Mouse (Mus musculus): ENCODE measurements at regions not wholly inside any gene's neighbourhood (a gene's known extent, or its start where the extent isn't known, plus 50 kb on each side); places are given as distances from the start of the nearest gene placed in this dataset.

GRCm38 (mm10) chr1:41140542-41140941 lies 335.1 kb downstream of the Tmem182 start:
- no peaks in the 10 kb centered on the region for H3K27me3 ChIP-seq (ENCODE audit: control insufficient read depth, insufficient read depth, low read length)
- TF ChIP-seq CTCF (IDR thresholded peaks at IDR 0.05; ENCODE audit: low read depth) = no peak
- TF ChIP-seq EP300 (IDR thresholded peaks at IDR 0.05; ENCODE audit: low read depth) = no peak
- no peak overlapping the region for H3K4me2 ChIP-seq (ENCODE audit: low read depth, low read length)
- WGBS = 70% methylated on average over 1 of the region's 1 CpGs
- ATAC-seq (ENCODE audit: insufficient read depth, low read depth) = no peak
- no peaks in the 10 kb centered on the region for H3K36me3 ChIP-seq (replicated peaks; ENCODE audit: control insufficient read depth, insufficient read depth, low read length)
- DNase-seq (ENCODE audit: low spot score) = no peak
- no peak overlapping the region for H3K27ac ChIP-seq (ENCODE audit: low read depth)
- no peak overlapping the region for H3K4me3 ChIP-seq (ENCODE audit: low read depth, low read length)
- H3K9ac ChIP-seq (replicated peaks; ENCODE audit: low read depth, low read length) = no peak overlapping the region
- no peaks in the 10 kb centered on the region for H3K4me1 ChIP-seq (ENCODE audit: control insufficient read depth, insufficient read depth)
- H3K9me3 ChIP-seq (replicated peaks; ENCODE audit: control insufficient read depth, low read length) = no peaks in the 10 kb centered on the region

GRCm38 (mm10) chr1:41141992-41142391 lies 336.6 kb downstream of the Tmem182 start:
- H3K4me3 ChIP-seq (ENCODE audit: low read depth, low read length) = no peak overlapping the region
- DNase-seq (ENCODE audit: low spot score) (no peak), ATAC-seq (ENCODE audit: insufficient read depth, low read depth) (no peak)
- 71% methylated on average over 4 of the region's 4 CpGs for WGBS
- H3K9ac ChIP-seq (replicated peaks; ENCODE audit: low read depth, low read length) = no peak overlapping the region
- TF ChIP-seq EP300 (IDR thresholded peaks at IDR 0.05; ENCODE audit: low read depth) = no peak
- no peak for TF ChIP-seq CTCF (IDR thresholded peaks at IDR 0.05; ENCODE audit: low read depth)
- no peak overlapping the region for H3K27ac ChIP-seq (ENCODE audit: low read depth)
- H3K9me3 ChIP-seq (replicated peaks; ENCODE audit: control insufficient read depth, low read length) = no peaks in the 10 kb centered on the region
- H3K4me2 ChIP-seq (ENCODE audit: low read depth, low read length) = no peak overlapping the region
- no peaks in the 10 kb centered on the region for H3K36me3 ChIP-seq (replicated peaks; ENCODE audit: control insufficient read depth, insufficient read depth, low read length)
- H3K4me1 ChIP-seq (ENCODE audit: control insufficient read depth, insufficient read depth) = no peaks in the 10 kb centered on the region
- no peaks in the 10 kb centered on the region for H3K27me3 ChIP-seq (ENCODE audit: control insufficient read depth, insufficient read depth, low read length)

DNA sequence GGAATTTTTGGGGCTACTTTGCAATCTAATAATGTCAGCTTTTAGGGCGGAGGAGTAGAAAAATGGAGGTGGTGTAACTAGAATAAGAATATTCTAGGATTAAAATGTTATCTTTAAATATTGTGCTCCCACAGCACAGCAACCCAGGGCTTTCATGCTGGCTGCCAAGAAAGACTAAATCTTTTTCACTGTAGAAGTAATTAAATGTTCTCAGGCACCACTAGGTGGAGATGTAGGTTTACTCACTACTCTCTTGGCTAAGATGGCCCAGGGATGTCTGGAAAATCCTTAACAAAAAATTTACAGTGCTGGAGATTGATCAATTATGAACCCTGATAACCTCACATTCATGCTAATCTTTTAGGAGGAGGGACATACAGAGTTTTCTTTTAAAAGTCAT lies 347.1 kb downstream of the Tmem182 start:
- Histone ChIP-seq H3K27me3 (ENCODE audit: control insufficient read depth, insufficient read depth, low read length) (no peaks in the 10 kb centered on the region), H3K9me3 (replicated peaks; ENCODE audit: control insufficient read depth, low read length) (no peaks in the 10 kb centered on the region), H3K27ac (ENCODE audit: low read depth) (no peak overlapping the region), H3K4me3 (ENCODE audit: low read depth, low read length) (no peak overlapping the region), H3K4me1 (ENCODE audit: control insufficient read depth, insufficient read depth) (no peaks in the 10 kb centered on the region), H3K36me3 (replicated peaks; ENCODE audit: control insufficient read depth, insufficient read depth, low read length) (no peaks in the 10 kb centered on the region), H3K4me2 (ENCODE audit: low read depth, low read length) (no peak overlapping the region), H3K9ac (replicated peaks; ENCODE audit: low read depth, low read length) (no peak overlapping the region)
- peak; percentile 67 for TF ChIP-seq CTCF (IDR thresholded peaks at IDR 0.05; ENCODE audit: low read depth)
- TF ChIP-seq EP300 (IDR thresholded peaks at IDR 0.05; ENCODE audit: low read depth) = no peak
- DNase-seq (ENCODE audit: low spot score) = peak; percentile 61
- 35% methylated on average over 1 of the region's 1 CpGs for WGBS
- ATAC-seq (ENCODE audit: insufficient read depth, low read depth) = no peak; the same call in 1 of the 2 replicates

- no peaks in the 10 kb centered on the region for H3K36me3 ChIP-seq (replicated peaks; ENCODE audit: control insufficient read depth, insufficient read depth, low read length)
- DNase-seq (ENCODE audit: low spot score) (no peak), ATAC-seq (ENCODE audit: insufficient read depth, low read depth) (no peak)
- no peaks in the 10 kb centered on the region for H3K4me1 ChIP-seq (ENCODE audit: control insufficient read depth, insufficient read depth)
- H3K4me2 ChIP-seq (ENCODE audit: low read depth, low read length) = no peak overlapping the region
- no peak overlapping the region for H3K9ac ChIP-seq (replicated peaks; ENCODE audit: low read depth, low read length)
- H3K27ac ChIP-seq (ENCODE audit: low read depth) = no peak overlapping the region
- no peaks in the 10 kb centered on the region for H3K27me3 ChIP-seq (ENCODE audit: control insufficient read depth, insufficient read depth, low read length)
- WGBS = 77% methylated on average over 14 of the region's 14 CpGs
- no peaks in the 10 kb centered on the region for H3K9me3 ChIP-seq (replicated peaks; ENCODE audit: control insufficient read depth, low read length)
- TF ChIP-seq EP300 (IDR thresholded peaks at IDR 0.05; ENCODE audit: low read depth) = no peak
- no peak for TF ChIP-seq CTCF (IDR thresholded peaks at IDR 0.05; ENCODE audit: low read depth)
- H3K4me3 ChIP-seq (ENCODE audit: low read depth, low read length) = no peak overlapping the region
These were observed 348.0 kb downstream of the Tmem182 start for GRCm38 (mm10) chr1:41153174-41153999.

- TF ChIP-seq CTCF (IDR thresholded peaks at IDR 0.05; ENCODE audit: low read depth) (no peak), EP300 (IDR thresholded peaks at IDR 0.05; ENCODE audit: low read depth) (no peak)
- DNase-seq (ENCODE audit: low spot score) = no peak
- 66% methylated on average over 4 of the region's 4 CpGs for WGBS
These were observed 348.8 kb downstream of the Tmem182 start for GRCm38 (mm10) chr1:41154198-41154597.

GRCm38 (mm10) chr1:41156946-41157345 lies 351.5 kb downstream of the Tmem182 start:
- ATAC-seq (ENCODE audit: insufficient read depth, low read depth) (no peak), DNase-seq (ENCODE audit: low spot score) (no peak)
- no peaks in the 10 kb centered on the region for H3K36me3 ChIP-seq (replicated peaks; ENCODE audit: control insufficient read depth, insufficient read depth, low read length)
- WGBS = 69% methylated on average over 10 of the region's 10 CpGs
- TF ChIP-seq EP300 (IDR thresholded peaks at IDR 0.05; ENCODE audit: low read depth) = no peak
- TF ChIP-seq CTCF (IDR thresholded peaks at IDR 0.05; ENCODE audit: low read depth) = no peak
- no peak overlapping the region for H3K4me3 ChIP-seq (ENCODE audit: low read depth, low read length)
- no peaks in the 10 kb centered on the region for H3K9me3 ChIP-seq (replicated peaks; ENCODE audit: control insufficient read depth, low read length)
- no peak overlapping the region for H3K4me2 ChIP-seq (ENCODE audit: low read depth, low read length)
- H3K27me3 ChIP-seq (ENCODE audit: control insufficient read depth, insufficient read depth, low read length) = no peaks in the 10 kb centered on the region
- no peaks in the 10 kb centered on the region for H3K4me1 ChIP-seq (ENCODE audit: control insufficient read depth, insufficient read depth)
- H3K9ac ChIP-seq (replicated peaks; ENCODE audit: low read depth, low read length) = no peak overlapping the region
- no peak overlapping the region for H3K27ac ChIP-seq (ENCODE audit: low read depth)

More at GRCm38 (mm10) chr1:41154198-41154597, 348.8 kb downstream of the Tmem182 start:
- H3K27me3 ChIP-seq (ENCODE audit: control insufficient read depth, insufficient read depth, low read length) = no peaks in the 10 kb centered on the region
- H3K9ac ChIP-seq (replicated peaks; ENCODE audit: low read depth, low read length) = no peak overlapping the region
- no peak overlapping the region for H3K27ac ChIP-seq (ENCODE audit: low read depth)
- H3K4me2 ChIP-seq (ENCODE audit: low read depth, low read length) = no peak overlapping the region
- no peaks in the 10 kb centered on the region for H3K36me3 ChIP-seq (replicated peaks; ENCODE audit: control insufficient read depth, insufficient read depth, low read length)
- H3K9me3 ChIP-seq (replicated peaks; ENCODE audit: control insufficient read depth, low read length) = no peaks in the 10 kb centered on the region
- no peak overlapping the region for H3K4me3 ChIP-seq (ENCODE audit: low read depth, low read length)
- no peak for ATAC-seq (ENCODE audit: insufficient read depth, low read depth)
- H3K4me1 ChIP-seq (ENCODE audit: control insufficient read depth, insufficient read depth) = no peaks in the 10 kb centered on the region

Data from heart, postnatal 0 days (tissue).